In genomic region chr15:83407502-83407901, GRCm38 (mm10) we compare ENCODE assay signal across 19 mouse cellular contexts. TPM values are rescaled to one million over a fixed set of nuclear protein-coding genes. Genes with fewer than 3 reads are reported as not detected.
DNase-seq lines count a peak whose midpoint lies in the region; ATAC-seq and TF ChIP-seq lines count a peak whose summit lies in the region.
"Had no signal": no experiment of that assay in that cellular context is flagged by ENCODE, and none has a peak within 500 bp of the region (broad histone marks: within the 10 kb centered on the region; RNA-seq: fewer than 3 reads in every experiment).

No protein-coding gene starts in this region.

- no peak for DNase-seq in heart, adult 2 months
- DNase-seq in lung, postnatal 0 days (ENCODE audit: low spot score), result peak; percentile 61
- DNase-seq in lung, postnatal 14 days, result no peak
- no peak for DNase-seq in frontal cortex, postnatal 14 days (ENCODE audit: low spot score in 2 of 2)
- DNase-seq: adrenal gland, adult 2 months; adrenal gland, postnatal 25 days; cerebellum, adult 11 months; cerebellum, adult 9-11 months; cerebellum, postnatal 36 days; gastrocnemius, postnatal 36 days; heart, postnatal 36 days had no signal

- no peak overlapping the region for H3ac ChIP-seq in myocyte (ENCODE audit: control insufficient read depth, insufficient read length)

- ATAC-seq in heart, embryonic 13.5 days (ENCODE audit: extremely low read depth, insufficient number of reproducible peaks, low FRiP score, low TSS enrichment), result no peak
- peak; percentile 40 for ATAC-seq in lung, postnatal 0 days
- ATAC-seq: forebrain, embryonic 16.5 days; hindbrain, postnatal 0 days had no signal

- peak overlapping the region; percentile 41; the same call in 1 of the 2 replicates for H3K9ac ChIP-seq in heart, embryonic 13.5 days
- H3K9ac ChIP-seq in heart, adult 2 months (ENCODE audit: low read depth, low read length), result no peak overlapping the region
- no peak overlapping the region for H3K9ac ChIP-seq in lung, postnatal 0 days (replicated peaks; ENCODE audit: low read depth)
- H3K9ac ChIP-seq: embryonic facial prominence, embryonic 13.5 days; forebrain, embryonic 12.5 days; heart, embryonic 12.5 days; hindbrain, embryonic 12.5 days had no signal

- H3K9me3 ChIP-seq in heart, embryonic 13.5 days, result no peaks in the 10 kb centered on the region
- H3K9me3 ChIP-seq in lung, postnatal 0 days (ENCODE audit: low read length), result no peaks in the 10 kb centered on the region
- H3K9me3 ChIP-seq: embryonic facial prominence, embryonic 13.5 days; forebrain, embryonic 12.5 days; heart, embryonic 12.5 days; hindbrain, embryonic 12.5 days had no signal

- intact Hi-C loops in heart, adult 2 months (cut with DNase I), result loop anchor here (5.0 kb wide), 1 partner anchor 110 kb away; no protein-coding TSS in a partner anchor

- H3K36me3 ChIP-seq in heart, embryonic 13.5 days, result peaks cover 7% of the 10 kb centered on the region; the same call in 1 of the 2 replicates
- H3K36me3 ChIP-seq in heart, adult 2 months (ENCODE audit: control insufficient read depth, insufficient read depth, low read length), result peaks cover 11% of the 10 kb centered on the region; the same call in 1 of the 2 replicates
- H3K36me3 ChIP-seq in lung, postnatal 0 days (ENCODE audit: insufficient read depth, low read length), result no peaks in the 10 kb centered on the region
- peaks cover 12% of the 10 kb centered on the region for H3K36me3 ChIP-seq in myocyte (ENCODE audit: control insufficient read depth, insufficient read depth)
- H3K36me3 ChIP-seq: embryonic facial prominence, embryonic 13.5 days; forebrain, embryonic 12.5 days; hindbrain, embryonic 12.5 days had no signal

- H3K79me2 ChIP-seq in heart, adult 2 months (replicated peaks; ENCODE audit: control insufficient read depth, insufficient read depth, low read length), result peaks cover 7% of the 10 kb centered on the region
- peaks cover 89% of the 10 kb centered on the region for H3K79me2 ChIP-seq in myocyte (ENCODE audit: control insufficient read depth, insufficient read depth)

- no peak for TF ChIP-seq CTCF in heart, adult 2 months (IDR thresholded peaks at IDR 0.05)
- no peak for TF ChIP-seq CTCF in lung, postnatal 0 days (IDR thresholded peaks at IDR 0.05)

- peaks cover 66% of the 10 kb centered on the region for H3K4me1 ChIP-seq in heart, embryonic 13.5 days
- H3K4me1 ChIP-seq in heart, adult 2 months (ENCODE audit: control insufficient read depth, insufficient read depth, low read length), result peaks cover 37% of the 10 kb centered on the region
- H3K4me1 ChIP-seq in lung, postnatal 0 days (ENCODE audit: insufficient read depth, low read depth, low read length), result peaks cover 13% of the 10 kb centered on the region

- H3K27ac ChIP-seq in heart, embryonic 13.5 days (replicated peaks), result no peak overlapping the region; the same call in 1 of the 2 replicates
- no peak overlapping the region for H3K27ac ChIP-seq in heart, adult 2 months
- H3K27ac ChIP-seq in lung, postnatal 0 days (ENCODE audit: low read length), result peak overlapping the region; percentile 86
- H3K27ac ChIP-seq: embryonic facial prominence, embryonic 13.5 days; forebrain, embryonic 12.5 days; hindbrain, embryonic 12.5 days; hindbrain, postnatal 0 days had no signal

- TF ChIP-seq EP300 in heart, adult 2 months (IDR thresholded peaks at IDR 0.05; ENCODE audit: insufficient read depth, low read depth, low read length), result no peak
- no peak for TF ChIP-seq EP300 in lung, postnatal 0 days (IDR thresholded peaks at IDR 0.05)

- H3K4me3 ChIP-seq in heart, embryonic 13.5 days, result no peak overlapping the region
- no peak overlapping the region for H3K4me3 ChIP-seq in heart, adult 2 months
- no peak overlapping the region for H3K4me3 ChIP-seq in lung, postnatal 0 days (ENCODE audit: low read depth, low read length)
- H3K4me3 ChIP-seq in myocyte, result no peak overlapping the region
- H3K4me3 ChIP-seq: embryonic facial prominence, embryonic 13.5 days; forebrain, embryonic 12.5 days; heart, embryonic 12.5 days; hindbrain, embryonic 12.5 days had no signal

- H3K27me3 ChIP-seq in heart, embryonic 13.5 days (replicated peaks), result no peaks in the 10 kb centered on the region
- H3K27me3 ChIP-seq in heart, adult 2 months (ENCODE audit: control insufficient read depth, insufficient read depth, low read length), result no peaks in the 10 kb centered on the region
- no peaks in the 10 kb centered on the region for H3K27me3 ChIP-seq in lung, postnatal 0 days (replicated peaks; ENCODE audit: insufficient read depth, low read length)
- H3K27me3 ChIP-seq in myocyte (ENCODE audit: control insufficient read depth, insufficient read depth, insufficient read length), result no peaks in the 10 kb centered on the region
- H3K27me3 ChIP-seq: embryonic facial prominence, embryonic 13.5 days; forebrain, embryonic 12.5 days; heart, embryonic 12.5 days; hindbrain, embryonic 12.5 days had no signal

- TF ChIP-seq POLR2A in heart, adult 2 months (IDR thresholded peaks at IDR 0.05; ENCODE audit: insufficient read depth, low read depth, low read length), result no peak
- no peak for TF ChIP-seq POLR2A in myocyte (IDR thresholded peaks at IDR 0.05; ENCODE audit: insufficient read length, low read depth)

- WGBS in heart, embryonic 13.5 days, result 70% methylated on average over 5 of the region's 5 CpGs
- 78% methylated on average over 5 of the region's 5 CpGs for WGBS in heart, adult 2 months
- 60% methylated on average over 5 of the region's 5 CpGs for WGBS in lung, postnatal 0 days

- H3K4me2 ChIP-seq in heart, embryonic 13.5 days, result no peak overlapping the region
- no peak overlapping the region for H3K4me2 ChIP-seq in lung, postnatal 0 days (replicated peaks; ENCODE audit: low read depth, low read length)
- peak overlapping the region; percentile 1 for H3K4me2 ChIP-seq in myocyte (ENCODE audit: low read depth)
- H3K4me2 ChIP-seq: embryonic facial prominence, embryonic 13.5 days; forebrain, embryonic 12.5 days; heart, embryonic 12.5 days; hindbrain, embryonic 12.5 days had no signal

TF ChIP-seq in myocyte, 11 proteins besides CTCF, POLR2A, EP300 and RAD21:
- no peak for TF ChIP-seq REST (IDR thresholded peaks at IDR 0.05; ENCODE audit: insufficient read depth, insufficient read length)
- TF ChIP-seq MYOD1 (IDR thresholded peaks at IDR 0.05; ENCODE audit: control insufficient read depth in 1 of 3, insufficient read length in 2 of 3, low read depth in 2 of 3), result peak in 1 of 3 experiments; percentile 1
TF ChIP-seq in myocyte: peak in this region for 1.

RNA-seq across cellular contexts. Expression of gene Pacsin2, which starts 56.9 kb away (rescaled TPM):
- polyA plus RNA-seq in heart, embryonic 13.5 days (2015; fragmentation: Nextera tagmentation; extraction: Ambion mirVana), result 56.8 and 57.8 TPM in 2 replicates
- total RNA-seq in heart, adult 2 months (2021), result 100 to 1,000 TPM; 200 to 246 TPM
- polyA plus RNA-seq in heart, adult 2 months (2012; rRNA removed), result 111 and 169 TPM in 2 replicates
- polyA plus RNA-seq in lung, postnatal 0 days (2015; fragmentation: Nextera tagmentation; extraction: Ambion mirVana), result 46.7 and 51.7 TPM in 2 replicates
- 122 TPM for polyA plus RNA-seq in myocyte (2012; fragmentation: generic; extraction: Trizol)

RNA-seq across cellular contexts. Expression of gene Arfgap3, which starts 57.5 kb away (rescaled TPM):
- 27.8 and 28.5 TPM in 2 replicates for polyA plus RNA-seq in heart, embryonic 13.5 days (2015; fragmentation: Nextera tagmentation; extraction: Ambion mirVana)
- total RNA-seq in heart, adult 2 months (2021), result 1 to 10 TPM; 9.6 to 9.8 TPM
- 12.2 and 13.1 TPM in 2 replicates for polyA plus RNA-seq in heart, adult 2 months (2012; rRNA removed)
- 41.1 and 44.2 TPM in 2 replicates for polyA plus RNA-seq in lung, postnatal 0 days (2015; fragmentation: Nextera tagmentation; extraction: Ambion mirVana)
- polyA plus RNA-seq in myocyte (2012; fragmentation: generic; extraction: Trizol), result 45.3 TPM
